Mouse (Mus musculus): ENCODE measurements at regions not wholly inside any gene's neighbourhood (a gene's known extent, or its start where the extent isn't known, plus 50 kb on each side); places are given as distances from the start of the nearest gene placed in this dataset.

DNA sequence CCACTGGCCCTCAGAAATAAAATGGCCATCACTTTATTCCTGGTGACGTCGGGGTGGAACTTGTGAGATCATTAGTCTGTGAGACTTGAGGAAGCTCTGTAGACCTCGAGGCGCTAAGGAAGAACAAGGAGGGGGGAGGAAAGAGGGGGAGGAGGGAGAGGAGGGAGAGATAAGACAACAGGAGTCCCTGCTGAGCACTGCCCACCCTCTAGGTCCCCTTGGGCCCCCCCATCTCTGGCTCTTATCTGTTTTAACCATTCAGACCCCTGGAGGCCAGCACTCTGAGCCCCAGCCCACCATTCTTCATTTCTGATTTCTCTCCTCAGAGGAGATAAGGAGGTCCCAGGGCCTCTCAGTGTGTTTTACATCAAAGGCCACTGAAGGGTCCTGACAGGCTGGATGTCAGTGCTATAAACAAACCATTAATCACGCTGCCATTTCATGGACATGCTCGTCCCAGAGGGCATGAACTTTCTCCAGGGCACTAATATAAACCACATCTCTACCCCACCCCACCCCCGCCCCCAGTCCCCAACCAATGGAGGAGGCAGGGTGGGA, 139.0 kb downstream of the Chic2 start:
- H3K36me3 ChIP-seq (ENCODE audit: control insufficient read depth, insufficient read depth, low read length, poor library complexity, severe bottlenecking): no peaks in the 10 kb centered on the region
- no peaks in the 10 kb centered on the region for H3K27me3 ChIP-seq (ENCODE audit: control insufficient read depth, insufficient read depth, low read length, poor library complexity, severe bottlenecking)
- no peak for DNase-seq (ENCODE audit: low read depth, low spot score)

DNA sequence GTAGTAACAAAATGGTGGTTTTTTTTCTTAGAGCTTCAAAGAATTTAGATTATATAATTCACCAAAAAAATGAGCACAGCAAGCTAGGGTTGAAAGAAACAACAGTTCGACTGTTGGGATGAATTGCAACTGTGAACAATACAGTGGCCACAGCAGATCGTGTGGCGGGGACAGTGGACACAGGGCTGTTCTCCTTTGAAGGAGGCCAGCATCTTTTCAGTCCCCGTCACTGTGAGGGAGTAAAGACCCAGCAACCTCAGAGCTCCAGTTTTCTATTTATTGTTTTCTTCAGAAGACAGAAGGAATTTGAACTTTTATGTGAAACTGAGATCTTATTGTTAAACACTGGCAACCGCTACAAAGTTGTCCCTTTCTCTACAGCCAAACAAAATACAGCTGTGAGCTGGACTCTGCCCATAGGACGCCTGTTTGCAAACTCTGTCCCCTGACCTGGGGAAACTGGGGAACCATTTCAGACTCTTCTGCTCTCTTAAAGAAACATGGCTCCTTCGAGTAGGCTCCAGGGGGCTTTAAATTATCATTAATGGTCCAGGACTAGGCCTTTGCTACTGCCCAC, 139.6 kb downstream of the Chic2 start:
- H3K36me3 ChIP-seq (ENCODE audit: control insufficient read depth, insufficient read depth, low read length, poor library complexity, severe bottlenecking): no peaks in the 10 kb centered on the region
- DNase-seq (ENCODE audit: low read depth, low spot score): no peak
- H3K27me3 ChIP-seq (ENCODE audit: control insufficient read depth, insufficient read depth, low read length, poor library complexity, severe bottlenecking): no peaks in the 10 kb centered on the region

DNA sequence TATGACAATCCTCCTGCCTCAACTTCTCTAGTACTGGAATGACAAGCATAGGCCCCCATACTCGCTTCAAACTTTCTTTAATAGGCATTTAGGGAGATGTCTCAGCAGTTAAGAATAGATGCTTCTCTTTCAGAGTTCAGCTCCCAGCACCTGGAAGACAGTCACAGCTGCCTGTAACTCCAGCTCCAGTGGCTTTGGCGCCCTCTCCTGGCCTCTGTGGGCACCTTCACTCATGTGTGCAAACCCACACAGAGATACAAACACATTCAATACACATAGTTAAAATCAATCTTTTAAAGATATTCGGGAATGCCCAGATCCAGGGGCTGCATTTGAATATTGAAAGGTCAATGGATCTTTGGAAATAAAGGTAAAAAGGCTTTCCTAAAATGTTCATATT, 140.2 kb downstream of the Chic2 start:
- no peak for DNase-seq (ENCODE audit: low read depth, low spot score)
- no peaks in the 10 kb centered on the region for H3K27me3 ChIP-seq (ENCODE audit: control insufficient read depth, insufficient read depth, low read length, poor library complexity, severe bottlenecking)
- H3K36me3 ChIP-seq (ENCODE audit: control insufficient read depth, insufficient read depth, low read length, poor library complexity, severe bottlenecking): no peaks in the 10 kb centered on the region

DNA sequence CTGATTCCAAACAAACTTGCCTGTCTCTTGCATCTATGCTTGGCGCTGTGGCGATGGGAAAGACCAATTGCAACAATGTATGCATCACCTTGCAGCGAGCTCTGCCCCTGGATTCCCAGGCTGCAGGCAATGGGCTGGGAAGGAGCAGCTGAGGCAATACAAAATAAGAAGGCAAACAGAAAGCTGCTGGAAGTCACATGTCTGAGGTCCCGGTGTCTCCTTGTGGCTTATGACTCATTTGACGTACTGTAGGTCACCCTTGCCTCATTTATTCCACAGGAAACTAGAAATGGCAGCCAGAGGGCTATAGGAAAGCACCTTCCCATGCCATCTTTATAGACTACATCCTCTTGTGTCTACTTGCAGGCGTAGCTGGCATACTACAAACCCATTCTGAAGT, 140.9 kb downstream of the Chic2 start:
- no peak for DNase-seq (ENCODE audit: low read depth, low spot score)
- Histone ChIP-seq H3K27me3 (ENCODE audit: control insufficient read depth, insufficient read depth, low read length, poor library complexity, severe bottlenecking) (no peaks in the 10 kb centered on the region), H3K36me3 (ENCODE audit: control insufficient read depth, insufficient read depth, low read length, poor library complexity, severe bottlenecking) (no peaks in the 10 kb centered on the region)

DNA sequence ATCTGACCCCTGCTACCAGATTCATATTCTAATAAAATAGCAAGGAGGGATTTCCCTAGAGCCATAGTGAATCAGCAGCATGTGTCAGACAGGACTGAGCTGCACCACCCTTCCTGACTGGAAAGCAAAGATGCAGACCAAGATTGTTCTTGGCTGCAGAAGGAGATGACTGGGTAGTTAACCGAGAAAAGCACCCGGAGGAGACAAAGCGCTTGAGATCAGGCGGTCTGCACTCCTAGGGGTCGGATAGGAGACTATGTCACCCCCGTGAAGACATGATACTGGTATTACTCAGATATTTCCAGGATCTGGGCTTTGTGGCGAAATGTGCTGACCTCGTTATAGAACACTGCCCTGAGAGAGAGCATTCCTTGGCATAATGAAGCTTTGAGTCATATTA, 147.4 kb downstream of the Chic2 start:
- Histone ChIP-seq H3K27me3 (ENCODE audit: control insufficient read depth, insufficient read depth, low read length, poor library complexity, severe bottlenecking) (no peaks in the 10 kb centered on the region), H3K36me3 (ENCODE audit: control insufficient read depth, insufficient read depth, low read length, poor library complexity, severe bottlenecking) (no peaks in the 10 kb centered on the region)
- DNase-seq (ENCODE audit: low read depth, low spot score): no peak

DNA sequence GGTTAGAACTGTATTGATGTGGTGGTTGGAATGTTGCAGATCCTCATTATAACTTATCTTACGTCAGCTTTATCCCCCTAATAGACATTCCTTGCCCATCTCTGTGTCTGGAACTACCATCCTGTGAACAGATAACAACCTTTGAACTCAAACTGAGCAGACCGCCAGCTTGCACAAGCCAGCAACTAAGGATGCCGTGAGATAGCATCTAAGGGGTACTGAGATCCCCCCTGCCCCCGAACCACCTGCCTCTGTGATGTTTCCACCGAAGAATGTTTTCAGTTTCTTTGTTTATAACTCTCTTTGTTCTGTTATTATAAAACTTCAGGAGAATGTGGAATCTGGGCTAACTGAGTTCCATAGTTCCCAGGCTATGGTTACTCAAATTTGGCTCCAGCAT, 151.3 kb downstream of the Chic2 start:
- no peaks in the 10 kb centered on the region for H3K27me3 ChIP-seq (ENCODE audit: control insufficient read depth, insufficient read depth, low read length, poor library complexity, severe bottlenecking)
- no peak for DNase-seq (ENCODE audit: low read depth, low spot score)
- H3K36me3 ChIP-seq (ENCODE audit: control insufficient read depth, insufficient read depth, low read length, poor library complexity, severe bottlenecking): no peaks in the 10 kb centered on the region

DNA sequence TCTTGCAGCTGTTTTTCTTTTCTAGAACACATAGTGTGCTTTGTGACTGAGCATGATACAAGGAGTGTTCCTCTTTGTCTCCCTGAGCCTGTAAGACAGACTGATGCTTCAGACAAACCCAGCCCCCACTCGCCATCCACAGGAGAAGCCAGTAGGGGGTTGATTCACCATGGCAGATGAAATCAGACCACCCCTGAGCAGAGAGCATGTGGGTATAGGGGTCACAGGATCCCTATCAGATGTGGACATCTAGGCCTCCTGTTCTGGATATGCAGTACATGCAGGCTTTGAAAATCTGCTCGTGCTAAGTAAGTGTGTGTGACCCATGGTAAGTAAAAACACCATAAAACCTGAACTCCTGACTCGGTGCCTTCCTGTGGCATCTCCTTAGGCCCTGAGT, 153.0 kb downstream of the Chic2 start:
- no peak for DNase-seq (ENCODE audit: low read depth, low spot score)

DNA sequence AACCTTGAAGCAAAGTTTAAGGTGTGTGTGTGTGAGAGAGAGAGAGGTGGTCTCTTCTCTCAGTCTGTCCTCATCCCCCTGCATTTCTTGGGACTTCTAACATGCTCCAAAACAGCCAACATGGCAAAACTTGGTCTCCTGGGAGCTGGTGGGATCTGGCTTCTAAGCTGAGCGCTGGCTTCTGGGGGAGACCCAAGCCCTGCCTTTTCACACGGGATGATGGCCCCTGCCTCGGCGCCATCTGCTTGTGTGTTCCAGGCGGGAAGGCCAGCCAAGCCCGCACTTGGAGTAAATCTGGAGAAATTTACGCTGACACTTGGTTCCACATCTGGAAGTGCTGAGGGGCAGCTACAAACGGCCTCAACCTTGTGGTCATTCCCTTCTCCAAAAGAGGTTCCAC, 155.6 kb downstream of the Chic2 start:
- no peak for DNase-seq (ENCODE audit: low read depth, low spot score)
- no peaks in the 10 kb centered on the region for H3K27me3 ChIP-seq (ENCODE audit: control insufficient read depth, insufficient read depth, low read length, poor library complexity, severe bottlenecking)

More for the DNA sequence above, 153.0 kb downstream of the Chic2 start:
- H3K36me3 ChIP-seq (ENCODE audit: control insufficient read depth, insufficient read depth, low read length, poor library complexity, severe bottlenecking): no peaks in the 10 kb centered on the region
- no peaks in the 10 kb centered on the region for H3K27me3 ChIP-seq (ENCODE audit: control insufficient read depth, insufficient read depth, low read length, poor library complexity, severe bottlenecking)

DNA sequence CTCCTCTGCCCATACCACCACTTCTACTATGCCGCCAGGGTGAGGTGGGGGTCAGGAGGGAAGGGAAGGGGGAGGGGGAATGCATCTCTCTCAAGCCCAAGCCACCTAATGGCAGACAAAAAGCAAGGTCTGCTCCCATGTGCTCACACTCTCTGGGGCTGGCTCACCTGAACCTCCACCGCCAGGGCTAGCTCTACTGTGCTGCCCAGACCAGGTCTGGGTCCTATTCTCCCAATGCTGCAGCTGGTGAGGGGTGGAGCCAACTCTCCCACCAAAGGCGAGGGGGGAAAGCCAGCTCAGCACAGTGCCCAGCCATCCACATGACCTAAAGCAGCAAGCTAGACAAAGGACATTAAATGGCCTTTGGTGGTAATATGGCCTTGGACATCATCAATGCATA, 158.6 kb downstream of the Chic2 start:
- DNase-seq (ENCODE audit: low read depth, low spot score): no peak
- Histone ChIP-seq H3K27me3 (ENCODE audit: control insufficient read depth, insufficient read depth, low read length, poor library complexity, severe bottlenecking) (no peaks in the 10 kb centered on the region), H3K36me3 (ENCODE audit: control insufficient read depth, insufficient read depth, low read length, poor library complexity, severe bottlenecking) (no peaks in the 10 kb centered on the region)

More for the DNA sequence above, 155.6 kb downstream of the Chic2 start:
- H3K36me3 ChIP-seq (ENCODE audit: control insufficient read depth, insufficient read depth, low read length, poor library complexity, severe bottlenecking): no peaks in the 10 kb centered on the region

DNA sequence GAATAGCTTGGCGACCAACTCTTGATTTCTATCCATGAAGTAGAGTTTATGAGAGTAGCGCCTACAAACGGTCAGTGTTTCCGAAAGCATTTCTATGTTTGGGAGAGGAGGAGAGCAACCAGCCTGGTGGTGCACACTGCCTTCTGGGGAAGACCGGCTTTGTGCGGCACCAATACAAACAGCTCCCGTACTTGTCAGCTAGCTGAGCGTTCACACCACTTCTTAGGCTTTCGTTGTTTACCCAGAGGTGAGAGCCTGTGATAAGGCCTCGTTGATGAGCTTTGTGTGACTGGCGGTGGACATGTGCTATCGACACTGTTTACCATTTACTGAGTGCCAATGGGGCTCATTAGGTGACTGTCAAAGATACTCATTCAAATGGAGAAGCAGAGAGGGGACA, 162.0 kb downstream of the Chic2 start:
- Histone ChIP-seq H3K27me3 (ENCODE audit: control insufficient read depth, insufficient read depth, low read length, poor library complexity, severe bottlenecking) (no peaks in the 10 kb centered on the region), H3K36me3 (ENCODE audit: control insufficient read depth, insufficient read depth, low read length, poor library complexity, severe bottlenecking) (no peaks in the 10 kb centered on the region)
- no peak for DNase-seq (ENCODE audit: low read depth, low spot score)

DNA sequence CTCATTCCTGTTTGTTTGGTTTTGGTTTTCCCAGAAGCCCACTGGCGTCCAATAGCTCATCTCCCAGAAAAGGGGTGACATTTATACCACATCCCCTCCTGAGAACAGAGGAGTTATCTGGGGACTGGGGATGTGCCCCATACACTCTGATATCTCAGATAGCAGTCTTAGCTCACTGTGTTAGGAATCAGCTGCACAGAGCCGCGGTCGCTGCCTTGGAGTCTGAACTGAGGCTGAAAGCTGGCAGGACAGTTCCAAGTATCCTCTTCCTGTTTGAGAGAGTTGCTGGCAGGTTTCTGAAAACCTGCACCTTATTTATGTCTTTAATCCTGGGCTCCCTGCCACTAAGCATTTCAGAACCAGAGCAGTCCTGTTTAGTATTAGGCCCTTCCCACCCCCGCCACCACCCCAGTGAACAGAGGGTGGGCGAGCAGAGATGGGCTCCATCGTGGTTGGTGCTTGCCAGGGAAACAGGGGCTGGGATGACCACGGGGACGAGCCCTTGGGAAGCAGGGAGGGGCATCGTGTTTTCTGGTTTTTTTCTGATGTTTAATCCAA, 163.8 kb downstream of the Chic2 start:
- no peaks in the 10 kb centered on the region for H3K27me3 ChIP-seq (ENCODE audit: control insufficient read depth, insufficient read depth, low read length, poor library complexity, severe bottlenecking)
- H3K36me3 ChIP-seq (ENCODE audit: control insufficient read depth, insufficient read depth, low read length, poor library complexity, severe bottlenecking): no peaks in the 10 kb centered on the region
- DNase-seq (ENCODE audit: low read depth, low spot score): no peak

DNA sequence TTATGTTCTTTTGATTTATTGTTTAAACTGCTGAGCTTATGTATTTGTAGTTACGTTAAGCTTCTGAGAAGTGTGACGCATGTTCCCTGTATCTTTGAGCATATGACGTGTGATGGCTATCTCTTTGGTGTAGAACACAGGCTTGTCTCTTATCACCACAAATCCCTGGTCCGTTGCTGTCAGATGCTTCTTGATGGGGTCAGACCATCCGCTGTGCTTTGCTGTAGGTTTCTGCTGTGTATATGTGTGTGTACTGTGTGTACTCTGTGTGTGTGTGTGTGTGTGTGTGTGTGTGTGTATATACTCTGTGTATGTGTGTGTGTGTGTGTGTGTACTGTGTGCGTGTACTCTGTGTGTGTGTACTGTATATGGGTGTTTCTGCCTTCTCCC, 164.5 kb downstream of the Chic2 start:
- Histone ChIP-seq H3K27me3 (ENCODE audit: control insufficient read depth, insufficient read depth, low read length, poor library complexity, severe bottlenecking) (no peaks in the 10 kb centered on the region), H3K36me3 (ENCODE audit: control insufficient read depth, insufficient read depth, low read length, poor library complexity, severe bottlenecking) (no peaks in the 10 kb centered on the region)
- DNase-seq (ENCODE audit: low read depth, low spot score): no peak

DNA sequence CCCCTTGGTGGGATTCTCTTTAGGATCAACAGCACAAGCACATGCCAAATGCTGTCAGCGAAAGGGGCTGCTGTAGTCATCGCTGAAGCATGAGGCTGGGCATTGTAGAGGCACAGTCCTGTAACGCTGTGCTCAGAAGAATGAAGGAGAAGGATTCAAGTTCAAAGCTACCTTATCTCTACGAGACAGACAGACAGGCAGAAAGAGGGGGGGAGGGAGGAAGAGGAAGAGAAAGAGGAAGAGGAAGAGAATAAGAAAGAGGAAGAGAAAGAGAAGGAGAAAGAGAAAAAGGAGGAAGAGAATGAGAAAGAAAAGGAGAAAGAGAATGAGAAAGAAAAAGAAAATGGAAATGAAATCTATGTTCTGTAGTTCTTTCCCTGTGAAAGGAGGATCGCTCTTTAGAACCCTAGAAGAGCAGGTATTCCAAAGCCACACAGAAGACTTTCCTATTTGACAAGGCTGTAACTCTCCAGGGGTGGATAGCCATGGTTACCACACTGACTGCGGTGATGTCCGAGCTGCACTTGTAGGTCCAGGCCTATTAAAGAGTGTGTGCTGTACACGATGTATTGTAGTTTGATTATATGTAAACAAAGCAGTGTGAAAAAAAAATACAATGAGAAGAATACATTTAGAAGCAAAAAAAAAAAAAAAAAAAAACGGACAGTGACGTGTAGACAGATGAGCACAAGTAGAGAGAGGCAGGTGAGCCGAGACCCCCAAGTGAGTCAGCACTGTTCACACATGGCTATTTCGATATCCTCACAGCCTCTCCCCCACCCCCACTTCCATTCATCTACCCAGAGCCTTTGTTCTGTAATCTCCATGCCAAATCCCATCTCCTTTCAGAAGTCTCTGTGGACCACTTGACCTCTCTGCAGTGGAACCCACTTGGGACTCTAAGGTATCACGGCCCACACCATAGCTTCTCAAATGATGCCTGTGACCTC, 165.2 kb downstream of the Chic2 start:
- no peak for DNase-seq (ENCODE audit: low read depth, low spot score)
- Histone ChIP-seq H3K27me3 (ENCODE audit: control insufficient read depth, insufficient read depth, low read length, poor library complexity, severe bottlenecking) (no peaks in the 10 kb centered on the region), H3K36me3 (ENCODE audit: control insufficient read depth, insufficient read depth, low read length, poor library complexity, severe bottlenecking) (no peaks in the 10 kb centered on the region)

DNA sequence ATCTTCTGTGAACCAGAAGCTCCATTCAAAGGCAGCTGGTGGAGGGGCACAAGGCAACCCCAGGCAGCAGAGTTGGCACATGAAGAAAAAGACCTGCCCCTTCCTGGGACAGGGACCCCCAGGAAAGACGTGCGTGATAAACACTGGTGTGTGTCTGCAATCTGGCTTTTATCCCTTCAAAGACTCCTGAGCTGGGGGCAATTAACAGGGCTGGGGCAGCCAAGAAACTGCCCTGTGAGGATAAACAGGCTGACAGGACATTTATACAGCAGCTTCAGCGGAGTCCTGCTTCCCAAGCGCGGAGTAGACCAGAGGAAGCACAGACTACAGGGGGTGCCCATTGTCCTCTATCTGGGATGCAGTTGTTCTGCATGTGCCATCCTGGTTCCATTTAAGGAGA, 167.0 kb downstream of the Chic2 start:
- Histone ChIP-seq H3K27me3 (ENCODE audit: control insufficient read depth, insufficient read depth, low read length, poor library complexity, severe bottlenecking) (no peaks in the 10 kb centered on the region), H3K36me3 (ENCODE audit: control insufficient read depth, insufficient read depth, low read length, poor library complexity, severe bottlenecking) (no peaks in the 10 kb centered on the region)
- no peak for DNase-seq (ENCODE audit: low read depth, low spot score)

DNA sequence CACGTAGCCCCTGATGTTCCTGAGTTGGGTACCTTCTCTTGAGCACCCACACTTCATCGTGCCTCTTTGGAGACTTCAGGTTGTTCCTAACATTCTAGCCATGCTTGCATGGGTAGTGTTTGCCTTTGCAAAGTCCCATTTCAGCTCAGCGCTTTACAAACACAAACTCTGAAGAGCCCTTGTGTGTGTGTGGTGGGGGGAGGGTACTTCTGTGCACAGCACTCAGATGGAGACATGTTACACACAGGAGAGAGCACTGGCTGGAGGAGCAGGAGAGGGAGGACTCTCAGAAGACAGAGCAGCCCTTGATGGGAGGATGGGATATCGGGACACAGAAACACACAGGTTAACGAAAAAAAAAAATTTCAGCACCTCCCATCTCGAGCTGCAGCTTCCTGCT, 167.4 kb downstream of the Chic2 start:
- Histone ChIP-seq H3K27me3 (ENCODE audit: control insufficient read depth, insufficient read depth, low read length, poor library complexity, severe bottlenecking) (no peaks in the 10 kb centered on the region), H3K36me3 (ENCODE audit: control insufficient read depth, insufficient read depth, low read length, poor library complexity, severe bottlenecking) (no peaks in the 10 kb centered on the region)
- no peak for DNase-seq (ENCODE audit: low read depth, low spot score)

Measured in splenic B cell, adult 2 months (primary cell).